Mouse (Mus musculus) cortical plate, adult 2 months (tissue): Measurements from ENCODE around the gene Rdm1.

Experiments
- CTCF ChIP-seq: fragments of 200-500 bp; IDR thresholded peaks from 2 replicates; pipeline ENCODE4 v1.5.1; 2011; ENCODE audit warnings: mild to moderate bottlenecking, control low read depth, low read length; ENCODE audit not compliant: insufficient read depth; ENCODE audit errors: extremely low read depth
- POLR2A ChIP-seq: fragments of 200-500 bp; IDR thresholded peaks from 2 replicates; pipeline ENCODE4 v1.6.1; 2011; ENCODE audit warnings: mild to moderate bottlenecking, low read length, control low read depth; ENCODE audit not compliant: insufficient read depth; ENCODE audit errors: extremely low read depth

- TF ChIP-seq CTCF (no peak), POLR2A (peak; percentile 85)
Measured at GRCm38 (mm10) chr11:101626995-101627856, at the start of gene Rdm1.
